Mouse (Mus musculus) small intestine, adult 2 months (tissue): ENCODE measurements around the gene Npb.

Experiments used
- CTCF ChIP-seq: fragments of 200-500 bp; IDR thresholded peaks from 2 replicates; pipeline ENCODE4 v1.5.1; 2012; ENCODE audit warnings: low read depth, mild to moderate bottlenecking, control low read depth, inconsistent platforms, low read length, moderate library complexity, mixed read lengths; ENCODE audit not compliant: insufficient replicate concordance, insufficient read length; ENCODE audit errors: extremely low read depth
- POLR2A ChIP-seq: fragments of 200-500 bp; IDR thresholded peaks from 2 replicates; pipeline ENCODE4 v1.6.1; 2012; ENCODE audit warnings: low read depth, mild to moderate bottlenecking, control low read depth, inconsistent platforms, low read length, moderate library complexity

DNA sequence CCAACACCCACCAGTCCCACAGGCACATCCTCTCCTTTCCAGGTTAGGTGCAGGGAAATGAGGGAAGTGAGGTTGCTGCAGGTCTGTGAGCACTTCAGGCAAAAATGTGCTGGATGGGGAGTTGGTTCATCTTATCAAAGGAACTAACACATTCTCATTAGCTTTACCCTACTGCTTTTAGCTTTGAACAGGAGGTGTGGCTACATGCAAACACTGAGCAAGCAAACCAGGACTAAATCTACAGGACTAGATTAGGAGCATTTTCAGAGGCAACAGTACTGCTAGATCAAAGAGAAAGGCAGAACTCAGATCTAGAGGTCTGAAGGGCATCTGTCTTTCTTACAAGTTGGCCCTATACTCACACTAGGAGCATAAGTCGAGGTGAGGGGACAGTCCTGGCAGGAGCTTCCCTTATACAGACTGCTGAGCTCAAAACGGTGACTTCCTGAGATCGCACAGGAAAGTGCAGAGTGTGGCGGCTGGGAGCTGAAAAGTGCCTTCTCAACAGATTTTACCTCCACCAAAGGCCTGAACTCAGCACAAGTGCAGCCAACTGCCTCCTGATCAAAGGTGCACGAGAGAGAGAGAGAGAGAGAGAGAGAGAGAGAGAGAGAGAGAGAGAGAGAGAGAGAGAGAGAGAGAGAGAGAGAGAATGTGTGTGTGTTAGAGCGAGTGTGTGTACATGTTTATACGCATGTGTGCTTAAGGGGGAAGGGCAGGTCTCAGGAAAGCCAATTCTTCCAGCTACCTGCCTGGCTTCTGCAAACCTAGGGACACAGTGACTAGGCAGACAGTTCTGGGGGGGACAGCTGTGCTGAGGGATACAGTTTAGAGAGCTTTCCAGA is 22.8 kb downstream of the Npb start:
- TF ChIP-seq CTCF (no peak), POLR2A (no peak)
